Mouse (Mus musculus) C2C12 (cell line): ENCODE results near the gene Map1b. TPM values are rescaled to one million over a fixed set of nuclear protein-coding genes. Genes with fewer than 3 reads are reported as not detected.

Source experiments
- H3K27me3 ChIP-seq: one replicate; pipeline ENCODE4 v1.6.1; 2011; ENCODE audit not compliant: control insufficient read depth, insufficient read depth, insufficient read length
- H3K36me3 ChIP-seq: one replicate; pipeline ENCODE4 v1.6.1; 2011; ENCODE audit not compliant: control insufficient read depth, insufficient read depth
- H3K4me3 ChIP-seq: one replicate; pipeline ENCODE4 v1.5.1; 2011; ENCODE audit warnings: mild to moderate bottlenecking, control low read depth; ENCODE audit not compliant: poor library complexity, insufficient read depth, severe bottlenecking
- H3K79me2 ChIP-seq: one replicate; pipeline ENCODE4 v1.6.1; 2011; ENCODE audit not compliant: control insufficient read depth, insufficient read depth
- H3K79me3 ChIP-seq: one replicate; pipeline ENCODE4 v1.6.1; 2011; ENCODE audit warnings: low read depth, control low read depth
- H3ac ChIP-seq: one replicate; pipeline ENCODE3; 2011; ENCODE audit warnings: low read depth; ENCODE audit not compliant: control insufficient read depth, insufficient read length
- CEBPB ChIP-seq: IDR thresholded peaks from one replicate; pipeline ENCODE4 v1.6.1; 2011; ENCODE audit warnings: low read depth, mild to moderate bottlenecking, control low read depth, moderate library complexity
- CTCF ChIP-seq: IDR thresholded peaks from one replicate; pipeline ENCODE4 v1.5.1; 2011; ENCODE audit not compliant: control insufficient read depth, insufficient read depth, insufficient read length
- FOSL1 ChIP-seq: IDR thresholded peaks from one replicate; pipeline ENCODE4 v1.8.0; 2011; ENCODE audit warnings: mild to moderate bottlenecking, low read length; ENCODE audit not compliant: poor library complexity, insufficient read depth, severe bottlenecking
- MAX ChIP-seq: IDR thresholded peaks from one replicate; pipeline ENCODE4 v1.6.1; 2011; ENCODE audit warnings: mild to moderate bottlenecking, control low read depth
- MYOD1 ChIP-seq: IDR thresholded peaks from one replicate; pipeline ENCODE4 v1.6.1; 2011; ENCODE audit warnings: low read depth; ENCODE audit not compliant: control insufficient read depth, insufficient read length
- MYOG ChIP-seq: IDR thresholded peaks from one replicate; pipeline ENCODE4 v1.6.1; 2011; ENCODE audit not compliant: control insufficient read depth, insufficient read length; ENCODE audit errors: extremely low read depth
- USF1 ChIP-seq: IDR thresholded peaks from one replicate; pipeline ENCODE4 v1.6.1; 2011; ENCODE audit warnings: low read depth, mild to moderate bottlenecking, control low read depth, moderate library complexity
- polyA plus RNA-seq: library from polyadenylated mRNA; unstranded; fragments of >200 nt; fragmentation: generic; extraction: Trizol; gene quantifications from one replicate; pipeline ENCODE4 v1.2.1, GENCODE M21; 2012; ENCODE audit warnings: missing spikeins

The Map1b gene
- polyA plus RNA-seq, 1 experiment: 26.4 TPM

DNA sequence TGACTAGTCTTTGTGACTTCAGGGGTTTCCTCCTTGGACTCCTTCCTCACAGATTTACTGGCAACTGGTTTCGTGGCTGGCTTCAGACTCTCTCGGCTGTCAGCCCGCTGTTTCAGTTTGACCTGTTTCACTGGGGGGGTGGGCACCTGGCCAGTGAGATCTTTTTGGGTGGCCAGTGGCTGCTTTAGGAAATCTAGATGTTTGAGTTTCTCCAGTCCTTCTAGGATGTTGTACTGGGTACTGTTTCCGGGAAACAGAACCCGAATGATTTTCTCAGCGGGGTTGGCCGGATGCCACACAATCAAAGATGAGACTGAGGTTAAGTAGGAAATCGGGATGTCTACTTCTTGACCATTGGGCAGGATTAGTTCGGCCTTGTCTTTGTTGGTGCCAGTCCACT is 81.8 kb downstream of the Map1b start:
- Histone ChIP-seq H3K79me3 (peaks cover 10% of the 10 kb centered on the region), H3K79me2 (peaks cover 19% of the 10 kb centered on the region), H3K27me3 (no peaks in the 10 kb centered on the region), H3ac (no peak overlapping the region), H3K4me3 (no peak overlapping the region), H3K36me3 (peaks cover 93% of the 10 kb centered on the region)
- TF ChIP-seq CTCF: no peak
- TF ChIP-seq MYOD1: no peak
- no peak for TF ChIP-seq USF1
- TF ChIP-seq CEBPB: no peak
- TF ChIP-seq MAX: no peak
- no peak for TF ChIP-seq FOSL1

- TF ChIP-seq CEBPB (no peak), CTCF (no peak), FOSL1 (no peak), MYOD1 (peak; percentile 92), USF1 (no peak)
- Histone ChIP-seq H3ac (no peak overlapping the region), H3K36me3 (peaks cover 96% of the 10 kb centered on the region)
Observed at GRCm38 (mm10) chr13:99433068-99434008, 83.0 kb downstream of the Map1b start.

GRCm38 (mm10) chr13:99423581-99423980 is 92.8 kb downstream of the Map1b start:
- Histone ChIP-seq H3ac (no peak overlapping the region), H3K4me3 (no peak overlapping the region), H3K27me3 (no peaks in the 10 kb centered on the region), H3K36me3 (peaks cover 57% of the 10 kb centered on the region), H3K79me3 (no peaks in the 10 kb centered on the region), H3K79me2 (no peaks in the 10 kb centered on the region)
- TF ChIP-seq FOSL1 (no peak), MAX (no peak), CTCF (no peak), USF1 (no peak), MYOG (no peak), MYOD1 (no peak), CEBPB (no peak)

More at GRCm38 (mm10) chr13:99433068-99434008, 83.0 kb downstream of the Map1b start:
- Histone ChIP-seq H3K27me3 (no peaks in the 10 kb centered on the region), H3K4me3 (no peak overlapping the region), H3K79me2 (peaks cover 20% of the 10 kb centered on the region), H3K79me3 (peaks cover 10% of the 10 kb centered on the region)

- no peaks in the 10 kb centered on the region for H3K27me3 ChIP-seq
- TF ChIP-seq FOSL1: no peak
- no peak for TF ChIP-seq MAX
- no peak for TF ChIP-seq MYOG
- no peak for TF ChIP-seq MYOD1
- no peak for TF ChIP-seq CEBPB
- TF ChIP-seq USF1: no peak
- no peak overlapping the region for H3ac ChIP-seq
- H3K4me3 ChIP-seq: no peak overlapping the region
- no peaks in the 10 kb centered on the region for H3K79me2 ChIP-seq
- no peaks in the 10 kb centered on the region for H3K79me3 ChIP-seq
- H3K36me3 ChIP-seq: peaks cover 20% of the 10 kb centered on the region
Observed at GRCm38 (mm10) chr13:99416601-99417000, 99.7 kb downstream of the Map1b start.

DNA sequence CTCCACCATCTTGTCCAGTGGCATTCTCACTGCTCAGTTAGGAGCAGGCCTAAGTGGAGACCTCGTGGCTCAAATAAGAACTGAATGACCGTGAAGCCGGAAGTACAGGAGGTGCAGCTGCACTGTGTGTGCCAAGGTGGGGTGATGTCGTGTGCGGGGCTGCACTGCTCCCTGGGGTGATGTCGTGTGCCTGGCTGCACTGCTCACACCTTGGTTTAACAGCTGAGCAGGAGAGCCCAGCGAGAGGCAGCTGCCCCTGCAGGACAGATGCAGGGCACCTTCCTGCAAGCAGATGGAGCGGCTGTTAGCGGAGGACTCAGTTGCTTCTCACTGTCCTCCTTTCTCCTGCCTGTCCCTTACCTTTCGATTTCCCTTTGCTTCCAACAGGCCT is 102.0 kb downstream of the Map1b start:
- no peaks in the 10 kb centered on the region for H3K79me3 ChIP-seq
- H3ac ChIP-seq: no peak overlapping the region
- peaks cover 28% of the 10 kb centered on the region for H3K36me3 ChIP-seq
- TF ChIP-seq MYOD1: no peak
- H3K79me2 ChIP-seq: no peaks in the 10 kb centered on the region
- no peak overlapping the region for H3K4me3 ChIP-seq
- H3K27me3 ChIP-seq: no peaks in the 10 kb centered on the region
